Mouse (Mus musculus): ENCODE data around the gene Sardh. TPM values are rescaled to one million over a fixed set of nuclear protein-coding genes. Genes with fewer than 3 reads are reported as not detected.

The Sardh gene
- polyA plus RNA-seq, 1 experiment from 2014 or later, result 6.3 TPM

- DNase-seq (ENCODE audit: low spot score), result no peak
- no peaks in the 10 kb centered on the region for H3K4me1 ChIP-seq (replicated peaks; ENCODE audit: control insufficient read depth, insufficient read depth, low read length)
- ATAC-seq (ENCODE audit: low FRiP score), result no peak
- H3K4me3 ChIP-seq (replicated peaks; ENCODE audit: low read length), result no peak overlapping the region
- no peak overlapping the region for H3K27ac ChIP-seq
- 87% methylated on average over 12 of the region's 12 CpGs for WGBS
- no peak overlapping the region for H3K9ac ChIP-seq
- no peaks in the 10 kb centered on the region for H3K27me3 ChIP-seq (ENCODE audit: control insufficient read depth, insufficient read depth, low read length)
- H3K9me3 ChIP-seq (ENCODE audit: control insufficient read depth, low read length), result no peaks in the 10 kb centered on the region
- no peaks in the 10 kb centered on the region for H3K36me3 ChIP-seq (replicated peaks; ENCODE audit: control insufficient read depth, insufficient read depth)
- no peak overlapping the region for H3K4me2 ChIP-seq (replicated peaks)
Measured at GRCm38 (mm10) chr2:27210676-27211210, 37.4 kb downstream of the Sardh start.

GRCm38 (mm10) chr2:27210255-27210654 lies 37.9 kb downstream of the Sardh start:
- H3K4me2 ChIP-seq (replicated peaks), result no peak overlapping the region
- ATAC-seq (ENCODE audit: low FRiP score), result no peak
- H3K4me1 ChIP-seq (replicated peaks; ENCODE audit: control insufficient read depth, insufficient read depth, low read length), result no peaks in the 10 kb centered on the region
- no peak overlapping the region for H3K9ac ChIP-seq
- H3K27me3 ChIP-seq (ENCODE audit: control insufficient read depth, insufficient read depth, low read length), result no peaks in the 10 kb centered on the region
- no peak for DNase-seq (ENCODE audit: low spot score)
- no peaks in the 10 kb centered on the region for H3K36me3 ChIP-seq (replicated peaks; ENCODE audit: control insufficient read depth, insufficient read depth)
- 56% methylated on average over 7 of the region's 7 CpGs for WGBS
- H3K27ac ChIP-seq, result no peak overlapping the region
- H3K9me3 ChIP-seq (ENCODE audit: control insufficient read depth, low read length), result no peaks in the 10 kb centered on the region
- H3K4me3 ChIP-seq (replicated peaks; ENCODE audit: low read length), result no peak overlapping the region

GRCm38 (mm10) chr2:27209816-27210215 lies 38.3 kb downstream of the Sardh start:
- H3K4me2 ChIP-seq (replicated peaks), result no peak overlapping the region
- WGBS, result 69% methylated on average over 5 of the region's 5 CpGs
- no peaks in the 10 kb centered on the region for H3K9me3 ChIP-seq (ENCODE audit: control insufficient read depth, low read length)
- ATAC-seq (ENCODE audit: low FRiP score) (no peak), DNase-seq (ENCODE audit: low spot score) (no peak)
- no peak overlapping the region for H3K4me3 ChIP-seq (replicated peaks; ENCODE audit: low read length)
- H3K9ac ChIP-seq, result no peak overlapping the region
- no peaks in the 10 kb centered on the region for H3K27me3 ChIP-seq (ENCODE audit: control insufficient read depth, insufficient read depth, low read length)
- H3K4me1 ChIP-seq (replicated peaks; ENCODE audit: control insufficient read depth, insufficient read depth, low read length), result no peaks in the 10 kb centered on the region
- H3K36me3 ChIP-seq (replicated peaks; ENCODE audit: control insufficient read depth, insufficient read depth), result no peaks in the 10 kb centered on the region
- no peak overlapping the region for H3K27ac ChIP-seq

GRCm38 (mm10) chr2:27209370-27209769 lies 38.8 kb downstream of the Sardh start:
- Histone ChIP-seq H3K27me3 (ENCODE audit: control insufficient read depth, insufficient read depth, low read length) (no peaks in the 10 kb centered on the region), H3K9me3 (ENCODE audit: control insufficient read depth, low read length) (no peaks in the 10 kb centered on the region), H3K4me3 (replicated peaks; ENCODE audit: low read length) (no peak overlapping the region), H3K4me1 (replicated peaks; ENCODE audit: control insufficient read depth, insufficient read depth, low read length) (no peaks in the 10 kb centered on the region), H3K4me2 (replicated peaks) (no peak overlapping the region), H3K36me3 (replicated peaks; ENCODE audit: control insufficient read depth, insufficient read depth) (no peaks in the 10 kb centered on the region), H3K27ac (no peak overlapping the region), H3K9ac (no peak overlapping the region)
- ATAC-seq (ENCODE audit: low FRiP score), result no peak
- DNase-seq (ENCODE audit: low spot score), result no peak
- 78% methylated on average over 9 of the region's 9 CpGs for WGBS

GRCm38 (mm10) chr2:27207126-27207525 lies 41.0 kb downstream of the Sardh start:
- no peak for ATAC-seq (ENCODE audit: low FRiP score)
- no peaks in the 10 kb centered on the region for H3K36me3 ChIP-seq (replicated peaks; ENCODE audit: control insufficient read depth, insufficient read depth)
- 91% methylated on average over 5 of the region's 5 CpGs for WGBS

GRCm38 (mm10) chr2:27206128-27206797 lies 41.9 kb downstream of the Sardh start:
- H3K4me3 ChIP-seq (replicated peaks; ENCODE audit: low read length), result no peak overlapping the region
- no peaks in the 10 kb centered on the region for H3K27me3 ChIP-seq (ENCODE audit: control insufficient read depth, insufficient read depth, low read length)
- no peaks in the 10 kb centered on the region for H3K36me3 ChIP-seq (replicated peaks; ENCODE audit: control insufficient read depth, insufficient read depth)
- H3K9me3 ChIP-seq (ENCODE audit: control insufficient read depth, low read length), result no peaks in the 10 kb centered on the region
- no peak overlapping the region for H3K27ac ChIP-seq
- WGBS, result 85% methylated on average over 15 of the region's 15 CpGs
- DNase-seq (ENCODE audit: low spot score) (no peak), ATAC-seq (ENCODE audit: low FRiP score) (no peak)
- H3K4me1 ChIP-seq (replicated peaks; ENCODE audit: control insufficient read depth, insufficient read depth, low read length), result no peaks in the 10 kb centered on the region
- no peak overlapping the region for H3K4me2 ChIP-seq (replicated peaks)
- H3K9ac ChIP-seq, result no peak overlapping the region

More at GRCm38 (mm10) chr2:27207126-27207525, 41.0 kb downstream of the Sardh start:
- Histone ChIP-seq H3K4me3 (replicated peaks; ENCODE audit: low read length) (no peak overlapping the region), H3K9me3 (ENCODE audit: control insufficient read depth, low read length) (no peaks in the 10 kb centered on the region), H3K4me2 (replicated peaks) (no peak overlapping the region), H3K4me1 (replicated peaks; ENCODE audit: control insufficient read depth, insufficient read depth, low read length) (no peaks in the 10 kb centered on the region), H3K27me3 (ENCODE audit: control insufficient read depth, insufficient read depth, low read length) (no peaks in the 10 kb centered on the region), H3K27ac (no peak overlapping the region), H3K9ac (no peak overlapping the region)
- no peak for DNase-seq (ENCODE audit: low spot score)

GRCm38 (mm10) chr2:27205666-27206065 lies 42.5 kb downstream of the Sardh start:
- H3K4me2 ChIP-seq (replicated peaks), result no peak overlapping the region
- H3K9me3 ChIP-seq (ENCODE audit: control insufficient read depth, low read length), result no peaks in the 10 kb centered on the region
- H3K4me1 ChIP-seq (replicated peaks; ENCODE audit: control insufficient read depth, insufficient read depth, low read length), result no peaks in the 10 kb centered on the region
- no peaks in the 10 kb centered on the region for H3K36me3 ChIP-seq (replicated peaks; ENCODE audit: control insufficient read depth, insufficient read depth)
- ATAC-seq (ENCODE audit: low FRiP score) (no peak), DNase-seq (ENCODE audit: low spot score) (no peak)
- no peak overlapping the region for H3K27ac ChIP-seq
- no peak overlapping the region for H3K9ac ChIP-seq
- no peaks in the 10 kb centered on the region for H3K27me3 ChIP-seq (ENCODE audit: control insufficient read depth, insufficient read depth, low read length)
- no peak overlapping the region for H3K4me3 ChIP-seq (replicated peaks; ENCODE audit: low read length)
- WGBS, result 74% methylated on average over 10 of the region's 10 CpGs

GRCm38 (mm10) chr2:27200586-27200985 lies 47.6 kb downstream of the Sardh start:
- ATAC-seq (ENCODE audit: low FRiP score), result no peak
- Histone ChIP-seq H3K36me3 (replicated peaks; ENCODE audit: control insufficient read depth, insufficient read depth) (no peaks in the 10 kb centered on the region), H3K9me3 (ENCODE audit: control insufficient read depth, low read length) (no peaks in the 10 kb centered on the region), H3K4me2 (replicated peaks) (no peak overlapping the region), H3K27ac (no peak overlapping the region), H3K4me3 (replicated peaks; ENCODE audit: low read length) (no peak overlapping the region), H3K27me3 (ENCODE audit: control insufficient read depth, insufficient read depth, low read length) (no peaks in the 10 kb centered on the region), H3K4me1 (replicated peaks; ENCODE audit: control insufficient read depth, insufficient read depth, low read length) (no peaks in the 10 kb centered on the region), H3K9ac (no peak overlapping the region)
- no peak for DNase-seq (ENCODE audit: low spot score)
- WGBS, result 67% methylated on average over 1 of the region's 1 CpGs

GRCm38 (mm10) chr2:27198551-27199246 lies 49.4 kb downstream of the Sardh start:
- Histone ChIP-seq H3K4me3 (replicated peaks; ENCODE audit: low read length) (no peak overlapping the region), H3K9ac (no peak overlapping the region), H3K27ac (no peak overlapping the region), H3K27me3 (ENCODE audit: control insufficient read depth, insufficient read depth, low read length) (no peaks in the 10 kb centered on the region), H3K36me3 (replicated peaks; ENCODE audit: control insufficient read depth, insufficient read depth) (no peaks in the 10 kb centered on the region), H3K4me1 (replicated peaks; ENCODE audit: control insufficient read depth, insufficient read depth, low read length) (no peaks in the 10 kb centered on the region), H3K4me2 (replicated peaks) (no peak overlapping the region), H3K9me3 (ENCODE audit: control insufficient read depth, low read length) (no peaks in the 10 kb centered on the region)
- WGBS, result 71% methylated on average over 5 of the region's 5 CpGs
- DNase-seq (ENCODE audit: low spot score) (no peak), ATAC-seq (ENCODE audit: low FRiP score) (no peak)

Data from hindbrain, embryonic 14.5 days (tissue).